Mouse (Mus musculus): ENCODE measurements at regions not wholly inside any gene's neighbourhood (a gene's known extent, or its start where the extent isn't known, plus 50 kb on each side); places are given as distances from the start of the nearest gene placed in this dataset.

GRCm38 (mm10) chr14:104867540-104867939 lies 309.6 kb downstream of the Rbm26 start:
- no peaks in the 10 kb centered on the region for H3K27me3 ChIP-seq (ENCODE audit: control insufficient read depth, insufficient read depth, low read depth, low read length)
- no peaks in the 10 kb centered on the region for H3K36me3 ChIP-seq (ENCODE audit: control insufficient read depth, insufficient read depth, low read length)
- no peak overlapping the region for H3K9ac ChIP-seq (ENCODE audit: low read length)
- H3K4me1 ChIP-seq (replicated peaks; ENCODE audit: control insufficient read depth, insufficient read depth, low read length), result no peaks in the 10 kb centered on the region
- no peak overlapping the region for H3K27ac ChIP-seq (ENCODE audit: low read length)
- H3K9me3 ChIP-seq (ENCODE audit: control insufficient read depth, low read length), result no peaks in the 10 kb centered on the region
- H3K4me3 ChIP-seq (ENCODE audit: low read length), result no peak overlapping the region
- 60% methylated on average over 6 of the region's 6 CpGs for WGBS
- no peak overlapping the region for H3K4me2 ChIP-seq (ENCODE audit: low read depth, low read length)
- no peak; the same call in 1 of the 2 replicates for ATAC-seq (ENCODE audit: low read depth)

- 71% methylated on average over 9 of the region's 9 CpGs for WGBS
- H3K9ac ChIP-seq (ENCODE audit: low read length), result no peak overlapping the region
- no peak overlapping the region for H3K4me2 ChIP-seq (ENCODE audit: low read depth, low read length)
- no peak for ATAC-seq (ENCODE audit: low read depth)
- H3K27ac ChIP-seq (ENCODE audit: low read length), result no peak overlapping the region
- H3K4me3 ChIP-seq (ENCODE audit: low read length), result no peak overlapping the region
- H3K4me1 ChIP-seq (replicated peaks; ENCODE audit: control insufficient read depth, insufficient read depth, low read length), result no peaks in the 10 kb centered on the region
- H3K36me3 ChIP-seq (ENCODE audit: control insufficient read depth, insufficient read depth, low read length), result no peaks in the 10 kb centered on the region
- H3K27me3 ChIP-seq (ENCODE audit: control insufficient read depth, insufficient read depth, low read depth, low read length), result no peaks in the 10 kb centered on the region
- H3K9me3 ChIP-seq (ENCODE audit: control insufficient read depth, low read length), result no peaks in the 10 kb centered on the region
Measured at GRCm38 (mm10) chr14:104863881-104864280, 313.2 kb downstream of the Rbm26 start.

- no peak overlapping the region for H3K27ac ChIP-seq (ENCODE audit: low read length)
- no peaks in the 10 kb centered on the region for H3K4me1 ChIP-seq (replicated peaks; ENCODE audit: control insufficient read depth, insufficient read depth, low read length)
- no peaks in the 10 kb centered on the region for H3K9me3 ChIP-seq (ENCODE audit: control insufficient read depth, low read length)
- no peak overlapping the region for H3K9ac ChIP-seq (ENCODE audit: low read length)
- WGBS, result 56% methylated on average over 1 of the region's 1 CpGs
- 0 out of 2 replicates have a peak, but pooled peaks have one; percentile 31 for ATAC-seq (ENCODE audit: low read depth)
- no peaks in the 10 kb centered on the region for H3K27me3 ChIP-seq (ENCODE audit: control insufficient read depth, insufficient read depth, low read depth, low read length)
- H3K4me2 ChIP-seq (ENCODE audit: low read depth, low read length), result no peak overlapping the region
- H3K36me3 ChIP-seq (ENCODE audit: control insufficient read depth, insufficient read depth, low read length), result no peaks in the 10 kb centered on the region
- H3K4me3 ChIP-seq (ENCODE audit: low read length), result no peak overlapping the region
Measured at GRCm38 (mm10) chr14:104855913-104856312, 321.2 kb downstream of the Rbm26 start.

GRCm38 (mm10) chr14:104849274-104849673 lies 326.8 kb upstream of the Rnf219 start:
- WGBS, result 85% methylated on average over 4 of the region's 4 CpGs
- no peaks in the 10 kb centered on the region for H3K36me3 ChIP-seq (ENCODE audit: control insufficient read depth, insufficient read depth, low read length)

DNA sequence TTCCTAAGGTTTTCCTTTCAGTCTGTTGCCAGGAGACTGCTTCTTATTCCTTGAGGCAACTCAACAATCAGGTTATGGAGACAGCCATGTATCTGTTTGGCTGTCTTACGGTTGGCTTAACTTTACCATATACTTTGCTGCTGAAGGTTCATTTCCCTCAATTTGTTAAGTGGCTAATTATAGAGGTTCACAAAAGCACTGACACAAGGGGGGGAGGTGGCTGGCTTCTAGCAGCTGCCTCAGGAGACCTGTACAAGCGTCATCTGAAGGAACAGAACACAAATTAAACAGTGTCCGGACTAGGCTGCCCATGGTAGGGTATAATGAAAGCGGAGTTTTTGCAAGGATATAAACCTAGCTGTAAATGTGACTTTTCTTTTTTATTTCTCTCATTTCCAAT lies 305.0 kb upstream of the Rnf219 start:
- Histone ChIP-seq H3K4me3 (ENCODE audit: low read length) (no peak overlapping the region), H3K4me2 (ENCODE audit: low read depth, low read length) (no peak overlapping the region), H3K4me1 (replicated peaks; ENCODE audit: control insufficient read depth, insufficient read depth, low read length) (no peaks in the 10 kb centered on the region), H3K27me3 (ENCODE audit: control insufficient read depth, insufficient read depth, low read depth, low read length) (no peaks in the 10 kb centered on the region), H3K9ac (ENCODE audit: low read length) (no peak overlapping the region), H3K27ac (ENCODE audit: low read length) (no peak overlapping the region), H3K9me3 (ENCODE audit: control insufficient read depth, low read length) (no peaks in the 10 kb centered on the region), H3K36me3 (ENCODE audit: control insufficient read depth, insufficient read depth, low read length) (no peaks in the 10 kb centered on the region)
- no peak for ATAC-seq (ENCODE audit: low read depth)
- 69% methylated on average over 4 of the region's 4 CpGs for WGBS

More at GRCm38 (mm10) chr14:104849274-104849673, 326.8 kb upstream of the Rnf219 start:
- H3K4me2 ChIP-seq (ENCODE audit: low read depth, low read length), result no peak overlapping the region
- H3K4me3 ChIP-seq (ENCODE audit: low read length), result no peak overlapping the region
- H3K9ac ChIP-seq (ENCODE audit: low read length), result no peak overlapping the region
- H3K27ac ChIP-seq (ENCODE audit: low read length), result no peak overlapping the region
- no peaks in the 10 kb centered on the region for H3K27me3 ChIP-seq (ENCODE audit: control insufficient read depth, insufficient read depth, low read depth, low read length)
- ATAC-seq (ENCODE audit: low read depth), result no peak
- H3K9me3 ChIP-seq (ENCODE audit: control insufficient read depth, low read length), result no peaks in the 10 kb centered on the region
- no peaks in the 10 kb centered on the region for H3K4me1 ChIP-seq (replicated peaks; ENCODE audit: control insufficient read depth, insufficient read depth, low read length)

DNA sequence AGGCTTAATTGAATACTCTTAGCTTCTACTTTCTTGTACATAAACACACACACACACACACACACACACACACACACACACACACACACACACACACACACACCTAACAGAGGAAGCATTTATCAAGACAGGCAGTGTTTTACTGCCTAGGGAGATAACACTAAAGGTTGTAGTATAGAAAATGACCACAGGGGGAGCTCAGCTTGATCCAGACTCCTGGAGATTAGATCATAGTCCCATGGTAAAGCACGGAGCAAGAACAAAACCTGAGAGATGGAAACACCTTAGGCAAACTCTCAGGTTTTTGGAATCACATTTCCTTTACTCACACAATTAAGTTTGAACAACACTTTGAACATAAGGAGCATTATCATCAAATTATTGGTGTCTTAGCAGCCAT lies 302.5 kb upstream of the Rnf219 start:
- H3K36me3 ChIP-seq (ENCODE audit: control insufficient read depth, insufficient read depth, low read length), result no peaks in the 10 kb centered on the region
- no peak overlapping the region for H3K4me3 ChIP-seq (ENCODE audit: low read length)
- H3K27me3 ChIP-seq (ENCODE audit: control insufficient read depth, insufficient read depth, low read depth, low read length), result no peaks in the 10 kb centered on the region
- WGBS, result 40% methylated on average over 1 of the region's 1 CpGs
- H3K9me3 ChIP-seq (ENCODE audit: control insufficient read depth, low read length), result no peaks in the 10 kb centered on the region
- no peak for ATAC-seq (ENCODE audit: low read depth)
- no peak overlapping the region for H3K27ac ChIP-seq (ENCODE audit: low read length)
- H3K4me2 ChIP-seq (ENCODE audit: low read depth, low read length), result no peak overlapping the region
- H3K9ac ChIP-seq (ENCODE audit: low read length), result no peak overlapping the region
- H3K4me1 ChIP-seq (replicated peaks; ENCODE audit: control insufficient read depth, insufficient read depth, low read length), result no peaks in the 10 kb centered on the region

GRCm38 (mm10) chr14:104824224-104824623 lies 301.8 kb upstream of the Rnf219 start:
- no peak for ATAC-seq (ENCODE audit: low read depth)
- Histone ChIP-seq H3K4me1 (replicated peaks; ENCODE audit: control insufficient read depth, insufficient read depth, low read length) (no peaks in the 10 kb centered on the region), H3K27me3 (ENCODE audit: control insufficient read depth, insufficient read depth, low read depth, low read length) (no peaks in the 10 kb centered on the region), H3K4me2 (ENCODE audit: low read depth, low read length) (no peak overlapping the region), H3K36me3 (ENCODE audit: control insufficient read depth, insufficient read depth, low read length) (no peaks in the 10 kb centered on the region), H3K9me3 (ENCODE audit: control insufficient read depth, low read length) (no peaks in the 10 kb centered on the region), H3K27ac (ENCODE audit: low read length) (no peak overlapping the region), H3K9ac (ENCODE audit: low read length) (no peak overlapping the region), H3K4me3 (ENCODE audit: low read length) (no peak overlapping the region)
- WGBS, result 68% methylated on average over 1 of the region's 1 CpGs

- ATAC-seq (ENCODE audit: low read depth), result no peak
- no peak overlapping the region for H3K4me2 ChIP-seq (ENCODE audit: low read depth, low read length)
- no peaks in the 10 kb centered on the region for H3K9me3 ChIP-seq (ENCODE audit: control insufficient read depth, low read length)
- no peaks in the 10 kb centered on the region for H3K36me3 ChIP-seq (ENCODE audit: control insufficient read depth, insufficient read depth, low read length)
- WGBS, result 81% methylated on average over 11 of the region's 11 CpGs
- no peak overlapping the region for H3K9ac ChIP-seq (ENCODE audit: low read length)
- no peak overlapping the region for H3K27ac ChIP-seq (ENCODE audit: low read length)
- H3K4me1 ChIP-seq (replicated peaks; ENCODE audit: control insufficient read depth, insufficient read depth, low read length), result no peaks in the 10 kb centered on the region
- no peaks in the 10 kb centered on the region for H3K27me3 ChIP-seq (ENCODE audit: control insufficient read depth, insufficient read depth, low read depth, low read length)
- H3K4me3 ChIP-seq (ENCODE audit: low read length), result no peak overlapping the region
Measured at GRCm38 (mm10) chr14:104821903-104822573, 299.6 kb upstream of the Rnf219 start.

- no peak for ATAC-seq (ENCODE audit: low read depth)
- Histone ChIP-seq H3K9ac (ENCODE audit: low read length) (no peak overlapping the region), H3K36me3 (ENCODE audit: control insufficient read depth, insufficient read depth, low read length) (no peaks in the 10 kb centered on the region), H3K27ac (ENCODE audit: low read length) (no peak overlapping the region), H3K4me2 (ENCODE audit: low read depth, low read length) (no peak overlapping the region), H3K9me3 (ENCODE audit: control insufficient read depth, low read length) (no peaks in the 10 kb centered on the region), H3K27me3 (ENCODE audit: control insufficient read depth, insufficient read depth, low read depth, low read length) (no peaks in the 10 kb centered on the region), H3K4me1 (replicated peaks; ENCODE audit: control insufficient read depth, insufficient read depth, low read length) (no peaks in the 10 kb centered on the region), H3K4me3 (ENCODE audit: low read length) (no peak overlapping the region)
- WGBS, result 83% methylated on average over 4 of the region's 4 CpGs
Measured at GRCm38 (mm10) chr14:104819106-104819505, 296.7 kb upstream of the Rnf219 start.
